8 mouse cellular contexts compared by ENCODE assay signal in genomic region chrX:12840160-12841020, GRCm38 (mm10).
DNase-seq lines count a peak whose midpoint lies in the region; ATAC-seq and TF ChIP-seq lines count a peak whose summit lies in the region.

No protein-coding gene starts in this region.

- WGBS in forebrain, embryonic 11.5 days: 22% methylated on average over 24 of the region's 25 CpGs
- 18% methylated on average over 25 of the region's 25 CpGs for WGBS in heart, embryonic 14.5 days
- WGBS in kidney, postnatal 0 days: 24% methylated on average over 25 of the region's 25 CpGs
- WGBS in midbrain, embryonic 16.5 days: 16% methylated on average over 25 of the region's 25 CpGs
- 26% methylated on average over 25 of the region's 25 CpGs for WGBS in stomach, embryonic 14.5 days

- peak overlapping the region; percentile 93 for H3K27ac ChIP-seq in forebrain, embryonic 11.5 days (ENCODE audit: low read depth, low read length)
- peak overlapping the region; percentile 90 to 94 for H3K27ac ChIP-seq in heart, embryonic 14.5 days (replicated peaks in 1 of 2; ENCODE audit: control insufficient read depth in 1 of 2, insufficient read depth in 1 of 2, low read depth in 2 of 2, low read length in 2 of 2)
- H3K27ac ChIP-seq in kidney, postnatal 0 days: peak overlapping the region; percentile 75
- H3K27ac ChIP-seq in midbrain, embryonic 16.5 days (ENCODE audit: low read length): peak overlapping the region; percentile 95
- peak overlapping the region; percentile 81 for H3K27ac ChIP-seq in stomach, embryonic 14.5 days (ENCODE audit: low read length)

- no peak for TF ChIP-seq CTCF in brain, embryonic 14.5 days (IDR thresholded peaks at IDR 0.05; ENCODE audit: borderline replicate concordance, extremely low read depth, insufficient read depth, insufficient read length)
- TF ChIP-seq CTCF in kidney, postnatal 0 days (IDR thresholded peaks at IDR 0.05; ENCODE audit: low read depth): no peak

- peak overlapping the region; percentile 39; the same call in 1 of the 2 replicates for H3K4me2 ChIP-seq in forebrain, embryonic 11.5 days (ENCODE audit: low read depth, low read length, severe bottlenecking)
- peak overlapping the region; percentile 65 for H3K4me2 ChIP-seq in heart, embryonic 14.5 days (ENCODE audit: low read length)
- H3K4me2 ChIP-seq in kidney, postnatal 0 days (ENCODE audit: low read length): peak overlapping the region; percentile 51
- H3K4me2 ChIP-seq in midbrain, embryonic 16.5 days (ENCODE audit: low read length): peak overlapping the region; percentile 50
- H3K4me2 ChIP-seq in stomach, embryonic 14.5 days (replicated peaks; ENCODE audit: low read depth, low read length): peak overlapping the region; percentile 45

- peak overlapping the region; percentile 47; the same call in 1 of the 2 replicates for H3K9ac ChIP-seq in forebrain, embryonic 11.5 days (ENCODE audit: low read length)
- peak overlapping the region; percentile 54 for H3K9ac ChIP-seq in heart, embryonic 14.5 days (ENCODE audit: low read length)
- H3K9ac ChIP-seq in kidney, postnatal 0 days (ENCODE audit: low read depth, low read length): 0 out of 2 replicates have a peak overlapping the region, but pooled peaks have one; percentile 31
- peak overlapping the region; percentile 44 for H3K9ac ChIP-seq in midbrain, embryonic 16.5 days (ENCODE audit: low read depth, low read length)
- H3K9ac ChIP-seq in stomach, embryonic 14.5 days (replicated peaks; ENCODE audit: low read depth, low read length): no peak overlapping the region

- H3K4me3 ChIP-seq in forebrain, embryonic 11.5 days (ENCODE audit: low read depth, low read length): peak overlapping the region; percentile 7; the same call in 1 of the 2 replicates
- peak overlapping the region; percentile 30 to 34 for H3K4me3 ChIP-seq in heart, embryonic 14.5 days (ENCODE audit: control insufficient read depth in 1 of 2, insufficient read depth in 1 of 2, low read depth in 1 of 2, low read length in 2 of 2)
- peak overlapping the region; percentile 26 for H3K4me3 ChIP-seq in kidney, postnatal 0 days (replicated peaks; ENCODE audit: low read depth, low read length)
- H3K4me3 ChIP-seq in midbrain, embryonic 16.5 days (ENCODE audit: low read depth, low read length): peak overlapping the region; percentile 13
- peak overlapping the region; percentile 18 for H3K4me3 ChIP-seq in stomach, embryonic 14.5 days (ENCODE audit: low read depth, low read length)

- peak; percentile 5 to 10 for DNase-seq in B cell, adult 2 months
- DNase-seq in brain, embryonic 14.5 days (ENCODE audit: low read depth): peak; percentile 98
- DNase-seq in forebrain, embryonic 11.5 days (ENCODE audit: low spot score): peak; percentile 90
- peak; percentile 83 for DNase-seq in kidney, postnatal 0 days (ENCODE audit: low spot score)
- peak; percentile 61 for DNase-seq in liver

- H3K4me1 ChIP-seq in forebrain, embryonic 11.5 days (replicated peaks; ENCODE audit: control insufficient read depth, insufficient read depth, low read length): no peaks in the 10 kb centered on the region; the same call in 1 of the 2 replicates
- peaks cover 6 to 7% of the 10 kb centered on the region in 2 experiments for H3K4me1 ChIP-seq in heart, embryonic 14.5 days (ENCODE audit: control insufficient read depth in 2 of 2, insufficient read depth in 2 of 2, low read length in 2 of 2)
- no peaks in the 10 kb centered on the region for H3K4me1 ChIP-seq in kidney, postnatal 0 days (replicated peaks; ENCODE audit: insufficient read depth, low read length)
- peaks cover 8% of the 10 kb centered on the region; the same call in 1 of the 2 replicates for H3K4me1 ChIP-seq in midbrain, embryonic 16.5 days (ENCODE audit: control insufficient read depth, insufficient read depth, low read length)
- H3K4me1 ChIP-seq in stomach, embryonic 14.5 days (ENCODE audit: control insufficient read depth, insufficient read depth, low read length): no peaks in the 10 kb centered on the region

- no peaks in the 10 kb centered on the region for H3K9me3 ChIP-seq in forebrain, embryonic 11.5 days (ENCODE audit: control insufficient read depth, low read length)
- H3K9me3 ChIP-seq in heart, embryonic 14.5 days (ENCODE audit: control insufficient read depth, low read length): no peaks in the 10 kb centered on the region
- H3K9me3 ChIP-seq in kidney, postnatal 0 days (replicated peaks; ENCODE audit: low read length): no peaks in the 10 kb centered on the region
- H3K9me3 ChIP-seq in midbrain, embryonic 16.5 days (replicated peaks; ENCODE audit: control insufficient read depth, low read length, poor library complexity, severe bottlenecking): no peaks in the 10 kb centered on the region
- H3K9me3 ChIP-seq in stomach, embryonic 14.5 days (ENCODE audit: control insufficient read depth, low read depth, low read length): no peaks in the 10 kb centered on the region

- peak; percentile 92 for ATAC-seq in forebrain, embryonic 11.5 days (replicated peaks; ENCODE audit: low FRiP score)
- ATAC-seq in heart, embryonic 14.5 days (ENCODE audit: insufficient number of reproducible peaks, insufficient read depth, low FRiP score, low read depth): peak; percentile 86
- ATAC-seq in kidney, postnatal 0 days (replicated peaks; ENCODE audit: low FRiP score, low read depth): peak; percentile 79
- peak; percentile 93 for ATAC-seq in midbrain, embryonic 16.5 days
- ATAC-seq in stomach, embryonic 14.5 days (ENCODE audit: insufficient number of reproducible peaks, insufficient read depth, low FRiP score, low read depth): peak; percentile 83; the same call in 1 of the 2 replicates

- H3K36me3 ChIP-seq in forebrain, embryonic 11.5 days (ENCODE audit: control insufficient read depth, insufficient read depth, low read length): no peaks in the 10 kb centered on the region
- H3K36me3 ChIP-seq in heart, embryonic 14.5 days (ENCODE audit: control insufficient read depth, insufficient read depth, low read length): no peaks in the 10 kb centered on the region
- no peaks in the 10 kb centered on the region for H3K36me3 ChIP-seq in kidney, postnatal 0 days (ENCODE audit: insufficient read depth, low read length)
- H3K36me3 ChIP-seq in midbrain, embryonic 16.5 days (ENCODE audit: control insufficient read depth, insufficient read depth, low read length): no peaks in the 10 kb centered on the region
- H3K36me3 ChIP-seq in stomach, embryonic 14.5 days (ENCODE audit: control insufficient read depth, insufficient read depth, low read length): no peaks in the 10 kb centered on the region

- no peaks in the 10 kb centered on the region for H3K27me3 ChIP-seq in forebrain, embryonic 11.5 days (ENCODE audit: control insufficient read depth, insufficient read depth, low read length)
- H3K27me3 ChIP-seq in heart, embryonic 14.5 days (ENCODE audit: control insufficient read depth, insufficient read depth, low read length): no peaks in the 10 kb centered on the region
- no peaks in the 10 kb centered on the region for H3K27me3 ChIP-seq in kidney, postnatal 0 days (ENCODE audit: insufficient read depth, low read length)
- no peaks in the 10 kb centered on the region for H3K27me3 ChIP-seq in midbrain, embryonic 16.5 days (ENCODE audit: control insufficient read depth, insufficient read depth, low read depth, low read length)
- H3K27me3 ChIP-seq in stomach, embryonic 14.5 days (ENCODE audit: control insufficient read depth, insufficient read depth, low read length): no peaks in the 10 kb centered on the region

- peak; percentile 18; the same call in 1 of the 2 replicates for TF ChIP-seq POLR2A in brain, embryonic 14.5 days (IDR thresholded peaks at IDR 0.05; ENCODE audit: borderline replicate concordance, extremely low read depth, insufficient read depth, insufficient read length, poor library complexity, severe bottlenecking)

Comparison
In these comparisons a context has a peak if more than half of its experiments do, and no peak if none do; other contexts are left out.
1. Peak in every context shown above with its lines: DNase-seq, ATAC-seq, H3K4me3 ChIP-seq and H3K27ac ChIP-seq.
2. DNase-seq: peak in every context shown above with its lines; median percentile 98 in brain, embryonic 14.5 days; 90 in forebrain, embryonic 11.5 days; 83 in kidney, postnatal 0 days; 61 in liver; 8 in B cell, adult 2 months.